In genomic region chr7:121936861-121937630, GRCm38 (mm10) we compare ENCODE assay signal across 10 mouse cellular contexts. TPM values are rescaled to one million over a fixed set of nuclear protein-coding genes. Genes with fewer than 3 reads are reported as not detected.
DNase-seq lines count a peak whose midpoint lies in the region; ATAC-seq lines count a peak whose summit lies in the region.
"Had no signal": no experiment of that assay in that cellular context is flagged by ENCODE, and none has a peak within 500 bp of the region (broad histone marks: within the 10 kb centered on the region; RNA-seq: fewer than 3 reads in every experiment).

No protein-coding gene starts in this region.

- no peak overlapping the region for H3K4me2 ChIP-seq in midbrain, embryonic 14.5 days (ENCODE audit: low read length)
- H3K4me2 ChIP-seq in midbrain, embryonic 15.5 days: no peak overlapping the region
- no peak overlapping the region for H3K4me2 ChIP-seq in hindbrain, embryonic 14.5 days (replicated peaks)
- H3K4me2 ChIP-seq: intestine, embryonic 15.5 days; limb, embryonic 12.5 days had no signal

- ATAC-seq in midbrain, embryonic 14.5 days (ENCODE audit: low FRiP score, low TSS enrichment): no peak
- no peak for ATAC-seq in midbrain, embryonic 15.5 days (replicated peaks)
- ATAC-seq in hindbrain, embryonic 14.5 days (ENCODE audit: low FRiP score): no peak

- no peaks in the 10 kb centered on the region for H3K4me1 ChIP-seq in midbrain, embryonic 14.5 days (ENCODE audit: control insufficient read depth, insufficient read depth, low read length)
- no peaks in the 10 kb centered on the region for H3K4me1 ChIP-seq in midbrain, embryonic 15.5 days
- no peaks in the 10 kb centered on the region; the same call in none of the 2 replicates for H3K4me1 ChIP-seq in hindbrain, embryonic 14.5 days (replicated peaks; ENCODE audit: control insufficient read depth, insufficient read depth, low read length)
- H3K4me1 ChIP-seq: limb, embryonic 12.5 days had no signal

- H3K36me3 ChIP-seq in midbrain, embryonic 14.5 days (ENCODE audit: control insufficient read depth, insufficient read depth, low read length): peaks cover 10% of the 10 kb centered on the region
- no peaks in the 10 kb centered on the region for H3K36me3 ChIP-seq in midbrain, embryonic 15.5 days (replicated peaks)
- H3K36me3 ChIP-seq in hindbrain, embryonic 14.5 days (replicated peaks; ENCODE audit: control insufficient read depth, insufficient read depth): peaks cover 12% of the 10 kb centered on the region
- H3K36me3 ChIP-seq: intestine, embryonic 15.5 days had no signal

- H3K9ac ChIP-seq in midbrain, embryonic 14.5 days (replicated peaks; ENCODE audit: low read length): no peak overlapping the region
- no peak overlapping the region for H3K9ac ChIP-seq in midbrain, embryonic 15.5 days
- no peak overlapping the region for H3K9ac ChIP-seq in hindbrain, embryonic 14.5 days
- H3K9ac ChIP-seq: intestine, embryonic 15.5 days; limb, embryonic 12.5 days had no signal

- peak; percentile 15 for DNase-seq in heart, postnatal 4 days
- no peak for DNase-seq in heart, postnatal 25 days (ENCODE audit: low spot score)
- DNase-seq in midbrain, embryonic 14.5 days: peak; percentile 18
- DNase-seq in cerebellum, adult 8-10 months: peak; percentile 86
- DNase-seq in hindbrain, embryonic 14.5 days (ENCODE audit: low spot score): peak; percentile 34
- no peak for DNase-seq in ovary, adult 18-20 months (ENCODE audit: low spot score)
- DNase-seq: lung, postnatal 36 days had no signal

- 68% methylated on average over 14 of the region's 14 CpGs for WGBS in midbrain, embryonic 14.5 days
- WGBS in midbrain, embryonic 15.5 days: 59% methylated on average over 14 of the region's 14 CpGs
- 64% methylated on average over 14 of the region's 14 CpGs for WGBS in hindbrain, embryonic 14.5 days

- no peak overlapping the region for H3K4me3 ChIP-seq in midbrain, embryonic 14.5 days (replicated peaks; ENCODE audit: low read depth, low read length)
- H3K4me3 ChIP-seq in midbrain, embryonic 15.5 days: no peak overlapping the region
- no peak overlapping the region for H3K4me3 ChIP-seq in hindbrain, embryonic 14.5 days (replicated peaks; ENCODE audit: low read length)
- H3K4me3 ChIP-seq: intestine, embryonic 15.5 days; limb, embryonic 12.5 days had no signal

- H3K27me3 ChIP-seq in midbrain, embryonic 14.5 days (ENCODE audit: control insufficient read depth, insufficient read depth, low read length): no peaks in the 10 kb centered on the region
- H3K27me3 ChIP-seq in midbrain, embryonic 15.5 days (replicated peaks): no peaks in the 10 kb centered on the region
- no peaks in the 10 kb centered on the region for H3K27me3 ChIP-seq in hindbrain, embryonic 14.5 days (ENCODE audit: control insufficient read depth, insufficient read depth, low read length)
- H3K27me3 ChIP-seq: intestine, embryonic 15.5 days; limb, embryonic 12.5 days had no signal

- H3K27ac ChIP-seq in midbrain, embryonic 14.5 days (replicated peaks; ENCODE audit: low read depth, low read length): no peak overlapping the region
- no peak overlapping the region; the same call in 1 of the 2 replicates for H3K27ac ChIP-seq in midbrain, embryonic 15.5 days
- H3K27ac ChIP-seq in hindbrain, embryonic 14.5 days: no peak overlapping the region
- H3K27ac ChIP-seq: intestine, embryonic 15.5 days; limb, embryonic 12.5 days had no signal

- H3K9me3 ChIP-seq in midbrain, embryonic 14.5 days (ENCODE audit: control insufficient read depth, low read length): no peaks in the 10 kb centered on the region
- H3K9me3 ChIP-seq in midbrain, embryonic 15.5 days: no peaks in the 10 kb centered on the region
- no peaks in the 10 kb centered on the region for H3K9me3 ChIP-seq in hindbrain, embryonic 14.5 days (ENCODE audit: control insufficient read depth, low read length)
- H3K9me3 ChIP-seq: intestine, embryonic 15.5 days; limb, embryonic 12.5 days had no signal

- intact Hi-C loops in heart, postnatal 25 days (cut with DNase I): no loop called here

RNA-seq across cellular contexts. Expression of gene Cog7, which starts 44.5 kb away (rescaled TPM):
- 10 to 100 TPM; 15.9 to 16.0 TPM for total RNA-seq in heart, postnatal 4 days (2021)
- 10 to 100 TPM; 13.8 to 15.2 TPM for total RNA-seq in heart, postnatal 25 days (2021)
- 15.4 and 19.8 TPM in 2 replicates for polyA plus RNA-seq in midbrain, embryonic 14.5 days (2014; fragmentation: Nextera tagmentation; extraction: Ambion mirVana)
- polyA plus RNA-seq in midbrain, embryonic 15.5 days (2015; fragmentation: Nextera tagmentation; extraction: Ambion mirVana): 27.1 and 27.5 TPM in 2 replicates
- polyA plus RNA-seq in hindbrain, embryonic 14.5 days (2014; fragmentation: Nextera tagmentation; extraction: Ambion mirVana): 21.1 and 24.4 TPM in 2 replicates

Comparison
In these comparisons a context has a peak if more than half of its experiments do, and no peak if none do; other contexts are left out.
1. DNase-seq: peak in heart, postnatal 4 days (single experiment), midbrain, embryonic 14.5 days (single experiment), cerebellum, adult 8-10 months (single experiment) and hindbrain, embryonic 14.5 days (single experiment); none in heart, postnatal 25 days (single experiment) and ovary, adult 18-20 months (single experiment).